Mouse (Mus musculus): ENCODE measurements around the gene Rgs14.

Gene Rgs14

GRCm38 (mm10) chr13:55369531-55370114 is at the start of gene Rgs14:
TSS of gene Rgs14 (plus strand) at chr13:55369732.
- TF ChIP-seq CTCF (conservative IDR thresholded peaks at IDR 0.05; ENCODE audit: low read length) (no peak), POU5F1 (IDR thresholded peaks at IDR 0.05; ENCODE audit: borderline replicate concordance, low read length) (no peak), NANOG (IDR thresholded peaks at IDR 0.05; ENCODE audit: borderline replicate concordance, low read length) (no peak)
- Histone ChIP-seq H3K4me1 (replicated peaks; ENCODE audit: low read depth, low read length) (peaks cover 11% of the 10 kb centered on the region), H3K36me3 (ENCODE audit: insufficient read depth, low read length) (no peaks in the 10 kb centered on the region), H3K27me3 (ENCODE audit: insufficient read depth, low read length) (peaks cover 50% of the 10 kb centered on the region), H3K9me3 (ENCODE audit: low read length) (no peaks in the 10 kb centered on the region), H3K4me3 (replicated peaks; ENCODE audit: low read length) (peak within 1 kb of the TSS; percentile 35; the same call in 1 of the 2 replicates)

- TF ChIP-seq NANOG (IDR thresholded peaks at IDR 0.05; ENCODE audit: borderline replicate concordance, low read length) (no peak), POU5F1 (IDR thresholded peaks at IDR 0.05; ENCODE audit: borderline replicate concordance, low read length) (no peak), CTCF (conservative IDR thresholded peaks at IDR 0.05; ENCODE audit: low read length) (no peak)
- Histone ChIP-seq H3K4me1 (replicated peaks; ENCODE audit: low read depth, low read length) (peaks cover 69% of the 10 kb centered on the region), H3K9me3 (ENCODE audit: low read length) (no peaks in the 10 kb centered on the region), H3K4me3 (replicated peaks; ENCODE audit: low read length) (peak within 1 kb of the TSS; percentile 94), H3K27me3 (ENCODE audit: insufficient read depth, low read length) (no peaks in the 10 kb centered on the region), H3K36me3 (ENCODE audit: insufficient read depth, low read length) (peaks cover 86% of the 10 kb centered on the region)
These were observed 49.5 kb upstream of the Rgs14 start, which contains the start of gene Prelid1 for GRCm38 (mm10) chr13:55319931-55320533. TSS of gene Prelid1 (plus strand) at chr13:55320500.

- H3K27me3 ChIP-seq (ENCODE audit: insufficient read depth, low read length) = no peaks in the 10 kb centered on the region
- H3K4me3 ChIP-seq (replicated peaks; ENCODE audit: low read length) = peak within 1 kb of the TSS; percentile 94
- H3K36me3 ChIP-seq (ENCODE audit: insufficient read depth, low read length) = peaks cover 83% of the 10 kb centered on the region
- H3K4me1 ChIP-seq (replicated peaks; ENCODE audit: low read depth, low read length) = peaks cover 69% of the 10 kb centered on the region
- TF ChIP-seq POU5F1 (IDR thresholded peaks at IDR 0.05; ENCODE audit: borderline replicate concordance, low read length) (no peak), NANOG (IDR thresholded peaks at IDR 0.05; ENCODE audit: borderline replicate concordance, low read length) (no peak), CTCF (conservative IDR thresholded peaks at IDR 0.05; ENCODE audit: low read length) (no peak)
- H3K9me3 ChIP-seq (ENCODE audit: low read length) = no peaks in the 10 kb centered on the region
These were observed 48.0 kb upstream of the Rgs14 start, which contains the start of gene Rab24 for GRCm38 (mm10) chr13:55321434-55322129. TSS of gene Rab24 (minus strand) at chr13:55321946.

GRCm38 (mm10) chr13:55322130-55322825 is 47.3 kb upstream of the Rgs14 start:
- Histone ChIP-seq H3K4me1 (replicated peaks; ENCODE audit: low read depth, low read length) (peaks cover 71% of the 10 kb centered on the region), H3K36me3 (ENCODE audit: insufficient read depth, low read length) (peaks cover 81% of the 10 kb centered on the region)

GRCm38 (mm10) chr13:55325596-55325995 is 43.9 kb upstream of the Rgs14 start:
- peak overlapping the region; percentile 35 for H3K4me3 ChIP-seq (replicated peaks; ENCODE audit: low read length)
- peaks cover 76% of the 10 kb centered on the region for H3K4me1 ChIP-seq (replicated peaks; ENCODE audit: low read depth, low read length)
- peaks cover 58% of the 10 kb centered on the region for H3K36me3 ChIP-seq (ENCODE audit: insufficient read depth, low read length)
- TF ChIP-seq POU5F1 (IDR thresholded peaks at IDR 0.05; ENCODE audit: borderline replicate concordance, low read length) (no peak), NANOG (IDR thresholded peaks at IDR 0.05; ENCODE audit: borderline replicate concordance, low read length) (no peak), CTCF (conservative IDR thresholded peaks at IDR 0.05; ENCODE audit: low read length) (no peak)
- no peaks in the 10 kb centered on the region for H3K27me3 ChIP-seq (ENCODE audit: insufficient read depth, low read length)
- no peaks in the 10 kb centered on the region for H3K9me3 ChIP-seq (ENCODE audit: low read length)

More at GRCm38 (mm10) chr13:55322130-55322825, 47.3 kb upstream of the Rgs14 start:
- Histone ChIP-seq H3K27me3 (ENCODE audit: insufficient read depth, low read length) (no peaks in the 10 kb centered on the region), H3K9me3 (ENCODE audit: low read length) (no peaks in the 10 kb centered on the region), H3K4me3 (replicated peaks; ENCODE audit: low read length) (peak overlapping the region; percentile 94)
- TF ChIP-seq CTCF (conservative IDR thresholded peaks at IDR 0.05; ENCODE audit: low read length) (0 out of 2 replicates have a peak, but pooled peaks have one; percentile 4), POU5F1 (IDR thresholded peaks at IDR 0.05; ENCODE audit: borderline replicate concordance, low read length) (no peak), NANOG (IDR thresholded peaks at IDR 0.05; ENCODE audit: borderline replicate concordance, low read length) (no peak)

GRCm38 (mm10) chr13:55327169-55327568 is 42.4 kb upstream of the Rgs14 start:
- no peaks in the 10 kb centered on the region for H3K9me3 ChIP-seq (ENCODE audit: low read length)
- H3K4me1 ChIP-seq (replicated peaks; ENCODE audit: low read depth, low read length) = peaks cover 83% of the 10 kb centered on the region
- 0 out of 2 replicates have a peak overlapping the region, but pooled peaks have one; percentile 21 for H3K4me3 ChIP-seq (replicated peaks; ENCODE audit: low read length)
- H3K36me3 ChIP-seq (ENCODE audit: insufficient read depth, low read length) = peaks cover 53% of the 10 kb centered on the region
- TF ChIP-seq POU5F1 (IDR thresholded peaks at IDR 0.05; ENCODE audit: borderline replicate concordance, low read length) (no peak), CTCF (conservative IDR thresholded peaks at IDR 0.05; ENCODE audit: low read length) (no peak), NANOG (IDR thresholded peaks at IDR 0.05; ENCODE audit: borderline replicate concordance, low read length) (no peak)
- H3K27me3 ChIP-seq (ENCODE audit: insufficient read depth, low read length) = no peaks in the 10 kb centered on the region

- Histone ChIP-seq H3K4me1 (replicated peaks; ENCODE audit: low read depth, low read length) (peaks cover 85% of the 10 kb centered on the region), H3K9me3 (ENCODE audit: low read length) (no peaks in the 10 kb centered on the region), H3K4me3 (replicated peaks; ENCODE audit: low read length) (peak overlapping the region; percentile 89), H3K36me3 (ENCODE audit: insufficient read depth, low read length) (peaks cover 51% of the 10 kb centered on the region), H3K27me3 (ENCODE audit: insufficient read depth, low read length) (no peaks in the 10 kb centered on the region)
- TF ChIP-seq POU5F1 (IDR thresholded peaks at IDR 0.05; ENCODE audit: borderline replicate concordance, low read length) = no peak
- peak; percentile 93 for TF ChIP-seq CTCF (conservative IDR thresholded peaks at IDR 0.05; ENCODE audit: low read length)
These were observed 41.9 kb upstream of the Rgs14 start for GRCm38 (mm10) chr13:55327633-55328032.

- Histone ChIP-seq H3K36me3 (ENCODE audit: insufficient read depth, low read length) (peaks cover 45% of the 10 kb centered on the region), H3K4me1 (replicated peaks; ENCODE audit: low read depth, low read length) (peaks cover 85% of the 10 kb centered on the region), H3K27me3 (ENCODE audit: insufficient read depth, low read length) (no peaks in the 10 kb centered on the region), H3K9me3 (ENCODE audit: low read length) (no peaks in the 10 kb centered on the region), H3K4me3 (replicated peaks; ENCODE audit: low read length) (peak overlapping the region; percentile 89)
- TF ChIP-seq NANOG (IDR thresholded peaks at IDR 0.05; ENCODE audit: borderline replicate concordance, low read length) (no peak), POU5F1 (IDR thresholded peaks at IDR 0.05; ENCODE audit: borderline replicate concordance, low read length) (no peak), CTCF (conservative IDR thresholded peaks at IDR 0.05; ENCODE audit: low read length) (no peak)
These were observed 41.4 kb upstream of the Rgs14 start for GRCm38 (mm10) chr13:55328171-55328570.
